Mouse (Mus musculus) G1E (cell line): ENCODE data around the gene Prkaca. TPM values are rescaled to one million over a fixed set of nuclear protein-coding genes. Genes with fewer than 3 reads are reported as not detected.

ENCODE experiments used
- ATAC-seq: 2 replicates; pipeline ENCODE4 v1.8.0; 2016; ENCODE audit warnings: mild to moderate bottlenecking; ENCODE audit not compliant: insufficient number of reproducible peaks, poor library complexity, low FRiP score, severe bottlenecking; ENCODE audit errors: extremely low read depth
- DNase-seq: peaks from one replicate; pipeline ENCODE4 v3.0.0; 2012; ENCODE audit warnings: low spot score
- H3K27me3 ChIP-seq: 2 replicates; pipeline ENCODE4 v1.6.1; 2012; ENCODE audit warnings: mild to moderate bottlenecking, low read length, inconsistent platforms; ENCODE audit not compliant: insufficient read depth
- H3K36me3 ChIP-seq: replicated peaks from 2 replicates; pipeline ENCODE3; 2012; ENCODE audit warnings: mild to moderate bottlenecking, inconsistent platforms
- H3K4me1 ChIP-seq: 2 replicates; pipeline ENCODE4 v1.6.1; 2012; ENCODE audit warnings: low read depth, low read length, inconsistent platforms, mixed read lengths; ENCODE audit not compliant: insufficient read depth
- H3K4me3 ChIP-seq: 2 replicates; pipeline ENCODE4 v1.5.1; 2012; ENCODE audit warnings: low read depth, mild to moderate bottlenecking, inconsistent platforms, low read length, moderate library complexity, mixed read lengths
- H3K9me3 ChIP-seq: replicated peaks from 2 replicates; pipeline ENCODE4 v1.6.1; 2012; ENCODE audit warnings: inconsistent platforms
- CTCF ChIP-seq: IDR thresholded peaks from 2 replicates; pipeline ENCODE4 v1.5.1; 2012; ENCODE audit warnings: low read depth, low read length, inconsistent platforms, mixed read lengths
- GATA1 ChIP-seq: IDR thresholded peaks from 2 replicates; pipeline ENCODE4 v1.6.1; 2012; ENCODE audit warnings: borderline replicate concordance, low read length, inconsistent platforms, mixed read lengths
- GATA2 ChIP-seq: IDR thresholded peaks from 2 replicates; pipeline ENCODE4 v1.6.1; 2012; ENCODE audit warnings: low read depth, low read length, inconsistent platforms, borderline replicate concordance
- POLR2AphosphoS5 ChIP-seq: IDR thresholded peaks from 2 replicates; pipeline ENCODE4 v1.6.1; 2012; ENCODE audit warnings: low read depth, low read length, inconsistent platforms; ENCODE audit not compliant: insufficient replicate concordance
- TAL1 ChIP-seq: conservative IDR thresholded peaks from 2 replicates; pipeline ENCODE4 v1.6.1; 2012; ENCODE audit warnings: low read depth, low read length, inconsistent platforms, mixed read lengths
- polyA plus RNA-seq: library from polyadenylated mRNA; stranded (reverse); fragments of >175 nt; gene quantifications from 2 replicates; pipeline ENCODE4 v1.2.3, GENCODE M21; 2012
- total RNA-seq, 2 experiments: library from RNA; stranded (forward) in 1 of 2; stranded (reverse) in 1 of 2; fragments of 200-1000 nt in 1 of 2; fragments of >200 nt in 1 of 2; fragmentation: Nextera tagmentation in 1 of 2; gene quantifications; 2 replicates each; pipeline ENCODE4 v1.2.3; 2014 to 2017

The Prkaca gene
- total and polyA plus RNA-seq, 3 experiments, result 32.2 to 99.3 (median 46.9) TPM

- ATAC-seq (no peak), DNase-seq (no peak)
- no peaks in the 10 kb centered on the region for H3K27me3 ChIP-seq
- peaks cover 2% of the 10 kb centered on the region; the same call in 1 of the 2 replicates for H3K9me3 ChIP-seq
- TF ChIP-seq GATA1, result no peak
- no peak for TF ChIP-seq GATA2
- no peak for TF ChIP-seq POLR2AphosphoS5
- no peak for TF ChIP-seq TAL1
- TF ChIP-seq CTCF, result no peak
- peaks cover 72% of the 10 kb centered on the region for H3K36me3 ChIP-seq
- peak overlapping the region; percentile 90 for H3K4me3 ChIP-seq
- peaks cover 64% of the 10 kb centered on the region for H3K4me1 ChIP-seq
These were observed 26.4 kb downstream of the Prkaca start for GRCm38 (mm10) chr8:83999057-83999705.

GRCm38 (mm10) chr8:83999825-84000224, 27.0 kb downstream of the Prkaca start:
- ATAC-seq (no peak), DNase-seq (no peak)
- H3K9me3 ChIP-seq, result peaks cover 2% of the 10 kb centered on the region; the same call in 1 of the 2 replicates
- H3K36me3 ChIP-seq, result peaks cover 69% of the 10 kb centered on the region
- TF ChIP-seq GATA2, result no peak
- no peak for TF ChIP-seq POLR2AphosphoS5
- TF ChIP-seq GATA1, result no peak
- TF ChIP-seq TAL1, result no peak
- no peak for TF ChIP-seq CTCF
- H3K27me3 ChIP-seq, result no peaks in the 10 kb centered on the region
- peaks cover 61% of the 10 kb centered on the region for H3K4me1 ChIP-seq
- peak overlapping the region; percentile 90; the same call in 1 of the 2 replicates for H3K4me3 ChIP-seq

GRCm38 (mm10) chr8:84001281-84002000, 28.6 kb downstream of the Prkaca start, which contains the start of gene 1700067K01Rik:
TSS of gene 1700067K01Rik (plus strand) at chr8:84001502.
- H3K27me3 ChIP-seq, result no peaks in the 10 kb centered on the region
- TF ChIP-seq POLR2AphosphoS5, result no peak
- no peak for TF ChIP-seq CTCF
- no peak for TF ChIP-seq GATA1
- TF ChIP-seq GATA2, result no peak
- no peak for TF ChIP-seq TAL1
- H3K9me3 ChIP-seq, result peaks cover 2% of the 10 kb centered on the region; the same call in 1 of the 2 replicates
- H3K4me1 ChIP-seq, result peaks cover 61% of the 10 kb centered on the region
- H3K4me3 ChIP-seq, result no peak within 1 kb of the TSS; the same call in 1 of the 2 replicates
- H3K36me3 ChIP-seq, result peaks cover 62% of the 10 kb centered on the region
- DNase-seq (no peak), ATAC-seq (no peak)

- no peak overlapping the region for H3K4me3 ChIP-seq
- DNase-seq (no peak), ATAC-seq (no peak)
- H3K27me3 ChIP-seq, result no peaks in the 10 kb centered on the region
- TF ChIP-seq GATA1, result no peak
- TF ChIP-seq TAL1, result no peak
- TF ChIP-seq POLR2AphosphoS5, result no peak
- no peak for TF ChIP-seq CTCF
- TF ChIP-seq GATA2, result no peak
- peaks cover 58% of the 10 kb centered on the region for H3K4me1 ChIP-seq
- H3K36me3 ChIP-seq, result peaks cover 62% of the 10 kb centered on the region
- H3K9me3 ChIP-seq, result peaks cover 2% of the 10 kb centered on the region; the same call in 1 of the 2 replicates
These were observed 30.3 kb downstream of the Prkaca start for GRCm38 (mm10) chr8:84002957-84003611.

GRCm38 (mm10) chr8:84003612-84004246, 30.9 kb downstream of the Prkaca start:
- ATAC-seq, result no peak
- no peak for DNase-seq
- H3K27me3 ChIP-seq, result no peaks in the 10 kb centered on the region
- H3K4me3 ChIP-seq, result peak overlapping the region; percentile 16; the same call in 1 of the 2 replicates
- no peak for TF ChIP-seq GATA1
- no peak for TF ChIP-seq POLR2AphosphoS5
- no peak for TF ChIP-seq CTCF
- TF ChIP-seq TAL1, result no peak
- no peak for TF ChIP-seq GATA2
- peaks cover 54% of the 10 kb centered on the region for H3K4me1 ChIP-seq
- peaks cover 2% of the 10 kb centered on the region; the same call in 1 of the 2 replicates for H3K9me3 ChIP-seq
- peaks cover 61% of the 10 kb centered on the region for H3K36me3 ChIP-seq
